Mouse (Mus musculus) ES-E14 (cell line): Measurements from ENCODE around the gene Pnkd. TPM values are rescaled to one million over a fixed set of nuclear protein-coding genes. Genes with fewer than 3 reads are reported as not detected.

Experiments used
- DNase-seq: peaks from one replicate; pipeline ENCODE4 v3.0.0-alpha.2; 2013; ENCODE audit warnings: low read depth, low spot score
- H3K27ac ChIP-seq: 2 replicates; pipeline ENCODE4 v1.5.1; 2012; ENCODE audit warnings: low read depth, mild to moderate bottlenecking, low read length, moderate library complexity, mixed read lengths; ENCODE audit not compliant: poor library complexity, insufficient read depth, severe bottlenecking
- H3K36me3 ChIP-seq: 2 replicates; pipeline ENCODE4 v1.6.1; 2012; ENCODE audit warnings: mild to moderate bottlenecking, low read length, moderate library complexity, mixed read lengths; ENCODE audit not compliant: control insufficient read depth, poor library complexity, insufficient read depth, severe bottlenecking
- H3K4me1 ChIP-seq, 2 experiments: fragments of 150-350 bp in 1 of 2; sonication (generic) in 1 of 2; 2 replicates each; pipeline ENCODE4 v1.6.1; 2012; ENCODE audit warnings: low read length in 2 of 2, mild to moderate bottlenecking in 1 of 2, mixed read lengths in 1 of 2; ENCODE audit not compliant: control insufficient read depth in 2 of 2, insufficient read depth in 2 of 2, poor library complexity in 1 of 2
- H3K4me3 ChIP-seq, 2 experiments: fragments of 150-350 bp in 1 of 2; sonication (generic) in 1 of 2; 2 replicates each; pipeline ENCODE4 v1.5.1; 2012; ENCODE audit warnings: low read length in 2 of 2, low read depth in 1 of 2, mild to moderate bottlenecking in 1 of 2, mixed read lengths in 1 of 2; ENCODE audit not compliant: insufficient read depth in 1 of 2, poor library complexity in 1 of 2, severe bottlenecking in 1 of 2
- H3K9ac ChIP-seq: 2 replicates; pipeline ENCODE4 v1.6.1; 2012; ENCODE audit warnings: low read depth, mild to moderate bottlenecking, low read length, mixed read lengths; ENCODE audit not compliant: poor library complexity, insufficient read depth, severe bottlenecking
- H3K9me3 ChIP-seq: fragments of 150-350 bp; sonication (generic); 2 replicates; pipeline ENCODE4 v1.6.1; 2012; ENCODE audit warnings: low read depth, mild to moderate bottlenecking, low read length; ENCODE audit not compliant: control insufficient read depth, insufficient read depth
- CHD2 ChIP-seq: IDR thresholded peaks from 2 replicates; pipeline ENCODE4 v1.6.1; 2014; ENCODE audit warnings: mild to moderate bottlenecking, low read depth, low read length, inconsistent platforms
- HCFC1 ChIP-seq: IDR thresholded peaks from 2 replicates; pipeline ENCODE4 v1.6.1; 2012; ENCODE audit warnings: low read length, inconsistent platforms, borderline replicate concordance; ENCODE audit not compliant: insufficient read depth
- MAFK ChIP-seq: IDR thresholded peaks from 2 replicates; pipeline ENCODE4 v1.6.1; 2014; ENCODE audit warnings: mild to moderate bottlenecking, low read depth, low read length, inconsistent platforms; ENCODE audit not compliant: insufficient read depth
- ZC3H11A ChIP-seq: IDR thresholded peaks from 2 replicates; pipeline ENCODE4 v1.6.1; 2012; ENCODE audit warnings: low read depth, mild to moderate bottlenecking, inconsistent platforms, low read length, borderline replicate concordance
- ZNF384 ChIP-seq: IDR thresholded peaks from 2 replicates; pipeline ENCODE4 v1.6.1; 2012; ENCODE audit warnings: low read depth, low read length, inconsistent platforms
- in situ Hi-C, 2 experiments: fragments of 600-800 bp; cut with MboI; formaldehyde crosslinking; loops; one replicate each; pipeline ENCODE4 v1.15.1; 2025; ENCODE audit warnings: low sequenced_read_pairs in 2 of 2, inconsistent platforms in 1 of 2; ENCODE audit not compliant: unreplicated experiment in 2 of 2
- total RNA-seq: library from RNA; depleted of rRNA; stranded (reverse); fragments of 300-350 nt; gene quantifications from 2 replicates; pipeline ENCODE4 v1.2.3, GENCODE M21; 2012

Gene Pnkd
- total RNA-seq, 1 experiment, result 63.9 TPM

- no peak overlapping the region for H3K4me3 ChIP-seq
- in situ Hi-C loops, result no loop called here
- DNase-seq, result no peak
- no peak for TF ChIP-seq MAFK
- TF ChIP-seq HCFC1, result no peak
- TF ChIP-seq ZC3H11A, result no peak
- no peaks in the 10 kb centered on the region for H3K9me3 ChIP-seq
- peaks cover 38% of the 10 kb centered on the region for H3K36me3 ChIP-seq
- no peak overlapping the region for H3K9ac ChIP-seq
- H3K27ac ChIP-seq, result no peak overlapping the region
- peaks cover 0 to 7% of the 10 kb centered on the region in 2 experiments; a peak in 1 of 4 replicates for H3K4me1 ChIP-seq
These were observed 5.7 kb upstream of the Pnkd start for GRCm38 (mm10) chr1:74278988-74279387.

GRCm38 (mm10) chr1:74280591-74281325 lies 4.0 kb upstream of the Pnkd start:
- Histone ChIP-seq H3K36me3 (peaks cover 38% of the 10 kb centered on the region), H3K4me1 (peaks cover 0 to 7% of the 10 kb centered on the region in 2 experiments; a peak in 1 of 4 replicates), H3K4me3 (no peak overlapping the region), H3K9me3 (no peaks in the 10 kb centered on the region), H3K9ac (no peak overlapping the region), H3K27ac (no peak overlapping the region)
- DNase-seq, result no peak
- in situ Hi-C loops, result no loop called here
- TF ChIP-seq ZNF384 (no peak), ZC3H11A (no peak), CHD2 (no peak), MAFK (no peak), HCFC1 (no peak)

- no peak overlapping the region for H3K27ac ChIP-seq
- no peak overlapping the region for H3K4me3 ChIP-seq
- no peak overlapping the region for H3K9ac ChIP-seq
- peaks cover 0 to 7% of the 10 kb centered on the region in 2 experiments; a peak in 1 of 4 replicates for H3K4me1 ChIP-seq
- in situ Hi-C loops, result no loop called here
- H3K9me3 ChIP-seq, result no peaks in the 10 kb centered on the region
- no peak for DNase-seq
- H3K36me3 ChIP-seq, result peaks cover 38% of the 10 kb centered on the region
- no peak for TF ChIP-seq ZC3H11A
- TF ChIP-seq ZNF384, result no peak
- TF ChIP-seq CHD2, result no peak
- TF ChIP-seq HCFC1, result no peak
- no peak for TF ChIP-seq MAFK
These were observed 3.4 kb upstream of the Pnkd start for GRCm38 (mm10) chr1:74281372-74281771.

- H3K9ac ChIP-seq, result no peak overlapping the region
- TF ChIP-seq ZC3H11A (no peak), HCFC1 (no peak), CHD2 (no peak), ZNF384 (no peak), MAFK (no peak)
- DNase-seq, result no peak
- no peak overlapping the region for H3K4me3 ChIP-seq
- peaks cover 0 to 7% of the 10 kb centered on the region in 2 experiments; a peak in 1 of 4 replicates for H3K4me1 ChIP-seq
- H3K9me3 ChIP-seq, result no peaks in the 10 kb centered on the region
- H3K36me3 ChIP-seq, result peaks cover 38% of the 10 kb centered on the region
- in situ Hi-C loops, result no loop called here
- H3K27ac ChIP-seq, result no peak overlapping the region
These were observed 2.8 kb upstream of the Pnkd start for GRCm38 (mm10) chr1:74281886-74282285.
